9 mouse cellular contexts compared by ENCODE assay signal in the genomic region with DNA sequence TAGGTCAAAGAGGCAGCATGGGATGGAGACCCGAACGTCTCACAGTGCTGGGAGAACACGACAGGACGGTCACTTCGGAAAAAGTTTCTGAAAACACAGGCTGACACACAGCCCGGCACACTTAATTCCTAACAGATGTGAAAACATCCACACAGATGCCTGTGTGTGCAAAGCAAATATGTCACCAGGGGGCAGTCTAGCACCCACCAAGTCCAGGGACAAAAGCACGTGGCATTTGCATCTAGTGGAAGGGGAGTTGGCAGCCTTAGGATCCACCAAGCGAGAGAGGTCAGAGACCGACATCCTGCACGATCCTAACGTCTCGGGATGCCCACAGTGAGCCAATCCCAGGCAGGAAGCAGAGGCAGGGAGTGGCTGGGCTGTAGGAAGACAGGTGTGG.
DNase-seq lines count a peak whose midpoint lies in the region; ATAC-seq and TF ChIP-seq lines count a peak whose summit lies in the region.
"Had no signal": no experiment of that assay in that cellular context is flagged by ENCODE, and none has a peak within 500 bp of the region (broad histone marks: within the 10 kb centered on the region; RNA-seq: fewer than 3 reads in every experiment).

No protein-coding gene starts in this region.

- intact Hi-C loops in left cerebral cortex, postnatal 14 days (cut with DNase I), result loop anchor here (5.0 kb wide), 1 partner anchor 141 kb away; no protein-coding TSS in a partner anchor
- intact Hi-C loops in left cerebral cortex, postnatal 25 days (cut with DNase I), result loop anchor here (5.0 kb wide), 1 partner anchor 146 kb away; no protein-coding TSS in a partner anchor
- intact Hi-C loops in heart, postnatal 14 days (cut with DNase I), result loop anchor here (1.0 kb wide), 1 partner anchor 145 kb away; no protein-coding TSS in a partner anchor

- peak; percentile 49 to 72 for DNase-seq in left cerebral cortex, postnatal 14 days (ENCODE audit: low spot score in 2 of 2)
- DNase-seq in left cerebral cortex, postnatal 25 days (ENCODE audit: low spot score in 2 of 2), result no peak
- DNase-seq in brain, adult 2 months (ENCODE audit: low read depth, low spot score), result peak; percentile 71
- peak; percentile 40 to 46 for DNase-seq in heart, postnatal 14 days
- DNase-seq in liver, embryonic 14.5 days (ENCODE audit: low read depth in 3 of 3, low spot score in 3 of 3), result no peak
- DNase-seq in thymus, postnatal 4 days, result peak; percentile 59
- no peak for DNase-seq in left cerebral cortex, adult 11 months (ENCODE audit: low spot score)
- DNase-seq in cerebellum, adult 8-10 months, result no peak

- H3K36me3 ChIP-seq in liver, embryonic 14.5 days (replicated peaks; ENCODE audit: control insufficient read depth, insufficient read depth, low read depth), result peaks cover 2% of the 10 kb centered on the region

- WGBS in liver, embryonic 14.5 days (ENCODE audit: insufficient replicate concordance), result 73% methylated on average over 12 of the region's 12 CpGs

- no peak overlapping the region for H3K9ac ChIP-seq in liver, embryonic 14.5 days (replicated peaks)
- H3K9ac ChIP-seq: limb, embryonic 15.5 days had no signal

- H3K4me1 ChIP-seq in liver, embryonic 14.5 days (replicated peaks; ENCODE audit: control insufficient read depth in 2 of 2, insufficient read depth in 2 of 2, low read length in 1 of 2), result no peaks in the 10 kb centered on the region

- H3K9me3 ChIP-seq in liver, embryonic 14.5 days (ENCODE audit: control insufficient read depth, low read length), result no peaks in the 10 kb centered on the region
- H3K9me3 ChIP-seq: limb, embryonic 15.5 days had no signal

- H3K4me3 ChIP-seq in liver, embryonic 14.5 days (ENCODE audit: insufficient read depth in 1 of 2, low read depth in 2 of 2, low read length in 2 of 2), result no peak overlapping the region
- H3K4me3 ChIP-seq: limb, embryonic 15.5 days had no signal

- H3K27me3 ChIP-seq in liver, embryonic 14.5 days (ENCODE audit: control insufficient read depth, insufficient read depth, low read length), result no peaks in the 10 kb centered on the region
- H3K27me3 ChIP-seq: limb, embryonic 15.5 days had no signal

- no peak for TF ChIP-seq EP300 in liver, embryonic 14.5 days (IDR thresholded peaks at IDR 0.05; ENCODE audit: low read depth)

- H3K4me2 ChIP-seq in liver, embryonic 14.5 days (ENCODE audit: low read depth), result no peak overlapping the region
- H3K4me2 ChIP-seq: limb, embryonic 15.5 days had no signal

- no peak overlapping the region for H3K27ac ChIP-seq in liver, embryonic 14.5 days
- H3K27ac ChIP-seq: limb, embryonic 15.5 days had no signal

- TF ChIP-seq CTCF in liver, embryonic 14.5 days (IDR thresholded peaks at IDR 0.05; ENCODE audit: low read depth), result peak; percentile 73

- ATAC-seq in liver, embryonic 14.5 days (ENCODE audit: insufficient read depth), result no peak

Comparison
In these comparisons a context has a peak if more than half of its experiments do, and no peak if none do; other contexts are left out.
1. DNase-seq: peak in left cerebral cortex, postnatal 14 days (2 of 2), brain, adult 2 months (single experiment), heart, postnatal 14 days (2 of 2) and thymus, postnatal 4 days (single experiment); none in left cerebral cortex, postnatal 25 days (0 of 2), liver, embryonic 14.5 days (0 of 3), left cerebral cortex, adult 11 months (single experiment) and cerebellum, adult 8-10 months (single experiment).